Mouse (Mus musculus): ENCODE data around the gene Dnah11.

DNA sequence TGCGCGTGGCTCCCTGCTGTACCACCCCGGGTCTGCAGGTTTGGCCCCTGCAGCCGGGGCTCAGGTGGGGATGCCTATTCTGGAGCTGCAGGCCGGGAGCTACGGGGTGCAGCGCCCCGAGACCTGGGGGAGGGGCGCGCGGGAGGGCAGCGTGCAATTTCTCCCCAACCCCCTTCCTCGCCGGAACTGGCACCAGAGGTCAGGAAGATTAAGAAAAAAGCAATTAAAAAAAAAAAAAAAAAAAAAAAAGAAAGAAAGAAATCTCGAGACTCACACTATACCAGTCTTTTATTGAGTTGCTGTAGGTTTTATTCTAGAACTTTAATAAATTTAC, 354.8 kb downstream of the Dnah11 start:
- TF ChIP-seq CTCF (IDR thresholded peaks at IDR 0.05; ENCODE audit: low read depth, low read length), result no peak
- TF ChIP-seq POLR2A (IDR thresholded peaks at IDR 0.05; ENCODE audit: borderline replicate concordance, low read depth, low read length), result no peak

All from bone marrow macrophage, adult 2 months (primary cell).